Mouse (Mus musculus): ENCODE results near the gene Hist1h4h.

- no peak for TF ChIP-seq CTCF (IDR thresholded peaks at IDR 0.05; ENCODE audit: low read depth, low read length)
- TF ChIP-seq POLR2A (IDR thresholded peaks at IDR 0.05; ENCODE audit: insufficient read depth, low read length): no peak
Measured at GRCm38 (mm10) chr13:23518295-23518603, 12.6 kb upstream of the Hist1h4h start.
